Mouse (Mus musculus) neural tube, embryonic 14.5 days (tissue): ENCODE measurements around the gene Ehbp1. TPM values are rescaled to one million over a fixed set of nuclear protein-coding genes. Genes with fewer than 3 reads are reported as not detected.

ENCODE experiments used
- ATAC-seq: fragments of 200-750 bp; cut with Nextera tagmentation; 2 replicates; pipeline ENCODE4 v1.8.0; 2017; ENCODE audit warnings: low read depth, mild to moderate bottlenecking, moderate TSS enrichment, moderate library complexity
- H3K27ac ChIP-seq: fragments of 300-500 bp; sonication (generic); 2 replicates; pipeline ENCODE4 v1.5.1; 2014; ENCODE audit warnings: low read depth, mild to moderate bottlenecking, control low read depth, low read length, moderate library complexity, mixed read lengths
- H3K27me3 ChIP-seq: fragments of 300-500 bp; sonication (generic); 2 replicates; pipeline ENCODE4 v1.6.1; 2014; ENCODE audit warnings: low read length; ENCODE audit not compliant: control insufficient read depth, insufficient read depth
- H3K36me3 ChIP-seq: fragments of 300-500 bp; sonication (generic); 2 replicates; pipeline ENCODE4 v1.6.1; 2014; ENCODE audit warnings: low read length, mixed read lengths; ENCODE audit not compliant: control insufficient read depth, insufficient read depth
- H3K4me1 ChIP-seq: fragments of 300-500 bp; sonication (generic); 2 replicates; pipeline ENCODE4 v1.6.1; 2014; ENCODE audit warnings: low read length; ENCODE audit not compliant: control insufficient read depth, insufficient read depth
- H3K4me2 ChIP-seq: fragments of 300-500 bp; sonication (generic); 2 replicates; pipeline ENCODE4 v1.6.1; 2014; ENCODE audit warnings: mild to moderate bottlenecking, low read depth, low read length, control low read depth
- H3K4me3 ChIP-seq: fragments of 300-500 bp; sonication (generic); 2 replicates; pipeline ENCODE4 v1.5.1; 2014; ENCODE audit warnings: low read depth, low read length, control low read depth, mixed read lengths
- H3K9ac ChIP-seq: fragments of 300-500 bp; sonication (generic); replicated peaks from 2 replicates; pipeline ENCODE4 v1.6.1; 2014; ENCODE audit warnings: low read depth, mild to moderate bottlenecking, control low read depth, low read length, mixed read lengths
- H3K9me3 ChIP-seq: fragments of 300-500 bp; sonication (generic); 2 replicates; pipeline ENCODE4 v1.6.1; 2016; ENCODE audit warnings: low read length; ENCODE audit not compliant: control insufficient read depth
- WGBS: fragments of 180-500 bp; shearing (Covaris S2); extraction: QIAGEN DNeasy Blood & Tissue Kit; methylation state at CpG from one replicate; pipeline ENCODE4 v1.1.7; 2014; 5-methylcytosine and 5-hydroxymethylcytosine counted together
- polyA plus RNA-seq: library from polyadenylated mRNA; unstranded; fragments of >200 nt; fragmentation: Nextera tagmentation; extraction: Ambion mirVana; gene quantifications from 2 replicates; pipeline ENCODE4 v1.2.1, GENCODE M21; 2014

The Ehbp1 gene
- polyA plus RNA-seq, 1 experiment from 2014 or later = 35.2 TPM

GRCm38 (mm10) chr11:22353962-22354621 lies 12.0 kb upstream of the Ehbp1 start:
- no peak overlapping the region for H3K27ac ChIP-seq
- H3K4me3 ChIP-seq = no peak overlapping the region
- H3K4me2 ChIP-seq = no peak overlapping the region
- no peak overlapping the region for H3K9ac ChIP-seq
- H3K27me3 ChIP-seq = no peaks in the 10 kb centered on the region
- no peaks in the 10 kb centered on the region for H3K4me1 ChIP-seq
- no peak for ATAC-seq
- no peaks in the 10 kb centered on the region for H3K36me3 ChIP-seq
- H3K9me3 ChIP-seq = no peaks in the 10 kb centered on the region
- WGBS = 85% methylated on average over 6 of the region's 6 CpGs

GRCm38 (mm10) chr11:22349945-22350344 lies 7.9 kb upstream of the Ehbp1 start:
- H3K9me3 ChIP-seq = no peaks in the 10 kb centered on the region
- H3K4me1 ChIP-seq = peaks cover 7% of the 10 kb centered on the region; the same call in 1 of the 2 replicates
- no peak overlapping the region for H3K27ac ChIP-seq
- 78% methylated on average over 2 of the region's 2 CpGs for WGBS
- ATAC-seq = no peak
- no peaks in the 10 kb centered on the region for H3K36me3 ChIP-seq
- no peak overlapping the region for H3K9ac ChIP-seq
- H3K4me3 ChIP-seq = no peak overlapping the region
- H3K27me3 ChIP-seq = no peaks in the 10 kb centered on the region
- H3K4me2 ChIP-seq = no peak overlapping the region

- H3K9me3 ChIP-seq = no peaks in the 10 kb centered on the region
- no peak overlapping the region for H3K9ac ChIP-seq
- 0% methylated on average over 1 of the region's 1 CpGs for WGBS
- peak; percentile 98 for ATAC-seq
- no peak overlapping the region for H3K4me3 ChIP-seq
- peaks cover 7% of the 10 kb centered on the region; the same call in 1 of the 2 replicates for H3K4me1 ChIP-seq
- H3K4me2 ChIP-seq = no peak overlapping the region
- H3K27ac ChIP-seq = no peak overlapping the region; the same call in 1 of the 2 replicates
- no peaks in the 10 kb centered on the region for H3K27me3 ChIP-seq
- no peaks in the 10 kb centered on the region for H3K36me3 ChIP-seq
These were observed 6.4 kb upstream of the Ehbp1 start for GRCm38 (mm10) chr11:22348536-22348910.

- Histone ChIP-seq H3K27me3 (no peaks in the 10 kb centered on the region), H3K4me3 (no peak overlapping the region), H3K4me1 (peaks cover 7% of the 10 kb centered on the region; the same call in 1 of the 2 replicates), H3K4me2 (no peak overlapping the region), H3K9ac (no peak overlapping the region), H3K9me3 (no peaks in the 10 kb centered on the region), H3K36me3 (no peaks in the 10 kb centered on the region), H3K27ac (peak overlapping the region; percentile 23; the same call in 1 of the 2 replicates)
- ATAC-seq = peak; percentile 52
- WGBS = 30% methylated on average over 13 of the region's 13 CpGs
These were observed 5.8 kb upstream of the Ehbp1 start for GRCm38 (mm10) chr11:22347651-22348535.

DNA sequence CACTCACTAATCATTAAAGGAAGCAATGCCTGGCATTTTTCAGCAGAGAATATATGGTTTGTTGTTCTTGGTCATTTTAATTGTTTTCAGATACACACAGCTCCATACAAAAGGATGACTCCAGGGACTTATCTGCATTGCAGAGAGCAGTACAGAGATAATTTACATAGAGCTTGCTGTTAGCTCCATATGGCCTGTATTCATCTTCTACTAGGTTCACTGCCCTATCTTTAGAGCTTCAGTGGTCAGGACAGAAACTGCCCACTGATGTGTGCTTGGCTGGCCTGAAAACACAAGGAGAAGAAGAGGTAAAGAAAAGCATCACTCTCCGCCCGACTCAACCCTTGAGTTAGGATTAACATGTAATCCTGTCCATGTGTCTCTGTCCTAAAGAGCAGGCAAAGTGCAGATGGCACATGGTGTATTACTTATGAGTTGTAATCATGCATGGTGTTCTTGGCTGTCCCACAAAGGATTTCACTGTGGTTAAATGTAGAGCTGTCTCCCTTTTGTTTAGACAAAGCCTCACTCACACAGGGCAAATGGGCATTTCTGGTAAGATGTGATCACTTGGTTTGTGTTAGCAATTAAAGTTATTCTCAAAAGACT lies 14.7 kb downstream of the Ehbp1 start:
- H3K27ac ChIP-seq = no peak overlapping the region
- no peak overlapping the region for H3K4me2 ChIP-seq
- H3K36me3 ChIP-seq = no peaks in the 10 kb centered on the region
- H3K9me3 ChIP-seq = no peaks in the 10 kb centered on the region
- no peak for ATAC-seq
- no peaks in the 10 kb centered on the region for H3K27me3 ChIP-seq
- H3K4me3 ChIP-seq = no peak overlapping the region
- H3K4me1 ChIP-seq = no peaks in the 10 kb centered on the region
- WGBS = 80% methylated on average over 2 of the region's 2 CpGs
- H3K9ac ChIP-seq = no peak overlapping the region

DNA sequence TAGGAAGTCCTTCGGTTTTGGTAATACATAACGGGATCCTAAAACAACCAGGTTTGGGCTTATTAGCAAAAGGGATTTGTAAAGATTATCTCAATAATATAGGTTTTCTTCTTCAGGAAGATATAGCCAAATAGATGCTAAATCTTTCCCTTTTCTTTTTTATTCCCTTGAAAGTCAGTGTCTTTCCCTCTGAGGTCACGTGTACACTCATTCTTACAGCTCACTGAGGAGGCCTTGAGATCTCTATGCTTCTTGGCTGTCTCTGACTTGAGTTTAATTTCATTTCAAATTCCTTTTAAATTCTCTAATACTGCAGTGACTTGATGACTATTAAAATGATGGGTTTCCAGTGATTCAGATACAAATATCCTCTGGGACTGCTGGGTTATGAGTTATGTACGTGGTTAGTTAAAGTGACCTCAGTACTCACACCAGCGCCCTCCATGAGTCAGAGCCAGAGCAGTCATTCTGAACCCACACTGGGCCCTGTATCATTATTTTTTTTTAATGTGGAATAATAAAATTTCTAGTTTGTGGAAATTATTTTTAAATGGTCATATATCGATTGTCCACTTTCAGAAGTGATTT lies 24.2 kb downstream of the Ehbp1 start:
- Histone ChIP-seq H3K36me3 (no peaks in the 10 kb centered on the region), H3K9ac (no peak overlapping the region), H3K27me3 (no peaks in the 10 kb centered on the region), H3K4me1 (no peaks in the 10 kb centered on the region), H3K9me3 (no peaks in the 10 kb centered on the region), H3K27ac (no peak overlapping the region), H3K4me3 (no peak overlapping the region), H3K4me2 (no peak overlapping the region)
- 89% methylated on average over 6 of the region's 6 CpGs for WGBS
- ATAC-seq = no peak

DNA sequence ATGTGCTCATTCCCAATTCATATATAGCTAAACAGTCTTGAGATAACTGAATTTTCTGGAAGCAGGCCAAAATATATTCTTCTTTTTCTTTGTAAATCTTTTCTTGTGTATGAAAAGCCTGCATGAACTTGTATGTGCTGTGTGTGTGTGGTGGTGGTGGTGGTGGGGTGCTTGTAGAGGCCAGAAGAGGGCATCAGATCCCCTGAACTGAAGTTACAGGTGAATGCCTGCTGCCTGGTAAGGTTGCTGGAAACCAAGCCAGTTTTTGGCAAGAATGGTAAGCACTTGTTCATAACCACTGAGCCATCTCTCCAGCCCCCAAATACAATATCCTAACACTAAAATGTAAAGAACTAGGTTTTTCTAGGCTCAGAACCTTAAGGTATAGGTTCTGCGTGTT lies 26.3 kb downstream of the Ehbp1 start:
- ATAC-seq = no peak
- Histone ChIP-seq H3K4me1 (no peaks in the 10 kb centered on the region), H3K36me3 (no peaks in the 10 kb centered on the region), H3K4me3 (no peak overlapping the region), H3K9me3 (no peaks in the 10 kb centered on the region), H3K4me2 (no peak overlapping the region), H3K27ac (no peak overlapping the region), H3K27me3 (no peaks in the 10 kb centered on the region), H3K9ac (no peak overlapping the region)
- 88% methylated on average over 1 of the region's 1 CpGs for WGBS

- Histone ChIP-seq H3K9me3 (no peaks in the 10 kb centered on the region), H3K4me3 (no peak overlapping the region), H3K36me3 (no peaks in the 10 kb centered on the region), H3K4me1 (no peaks in the 10 kb centered on the region), H3K4me2 (no peak overlapping the region), H3K9ac (no peak overlapping the region), H3K27ac (no peak overlapping the region), H3K27me3 (no peaks in the 10 kb centered on the region)
- WGBS = 75% methylated on average over 6 of the region's 6 CpGs
- no peak for ATAC-seq
These were observed 40.9 kb downstream of the Ehbp1 start for GRCm38 (mm10) chr11:22301164-22301563.
